Mouse (Mus musculus) mouse embryonic stem cell (cell line): ENCODE data around the gene Gm48551.

ENCODE experiments used
- in situ Hi-C, 2 experiments: fragments of 300-500 bp; cut with MboI; formaldehyde crosslinking; loops; 1 replicate in 1 of 2; 3 replicates in 1 of 2; pipeline ENCODE4 v1.14.3; 2019 to 2020; ENCODE audit warnings: low sequenced_read_pairs in 2 of 2, low pct_unique_long_range_greater_than_20kb in 1 of 2, mixed read lengths in 1 of 2; ENCODE audit not compliant: unreplicated experiment in 1 of 2

Gm48551 gene

GRCm38 (mm10) chr10:81410981-81411380, 26.7 kb downstream of the Gm48551 start:
- in situ Hi-C loops = no loop called here

GRCm38 (mm10) chr10:81411471-81412400, 27.5 kb downstream of the Gm48551 start:
- in situ Hi-C loops = no loop called here

DNA sequence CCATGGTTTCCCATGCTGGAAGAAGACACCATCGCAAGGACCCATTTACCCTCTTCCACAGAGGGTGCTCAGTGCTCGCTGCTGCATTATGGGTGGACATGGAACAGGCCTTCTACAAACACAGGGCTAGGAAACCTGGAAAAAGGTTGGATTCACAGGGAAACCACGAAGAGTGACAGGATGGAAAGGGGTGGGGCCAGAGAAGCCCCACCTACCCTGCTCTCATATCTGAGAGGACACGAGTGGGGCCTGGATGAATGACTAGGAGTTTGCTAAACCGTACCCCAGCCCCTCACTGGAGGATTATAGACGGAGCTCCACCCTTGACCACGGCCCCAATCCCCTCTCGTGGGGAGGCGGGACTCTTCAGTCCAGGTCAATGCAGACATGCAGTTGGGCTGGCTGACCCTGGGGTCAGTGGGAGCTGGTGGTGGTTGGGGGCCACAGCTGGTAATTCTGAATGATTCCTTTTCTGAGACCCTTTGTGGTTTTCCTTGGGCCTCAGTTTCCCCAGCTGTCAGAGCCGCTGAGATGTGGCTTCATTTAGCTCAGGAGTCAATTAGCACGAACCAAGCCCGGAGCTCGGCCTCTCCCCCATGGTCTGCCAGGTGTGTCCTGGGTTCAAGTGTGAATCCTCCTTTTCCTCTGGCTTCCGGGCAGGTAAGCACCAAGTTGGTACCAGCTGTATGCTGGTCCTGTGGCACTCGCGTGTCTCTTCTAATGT, 28.5 kb downstream of the Gm48551 start:
- in situ Hi-C loops = no loop called here

DNA sequence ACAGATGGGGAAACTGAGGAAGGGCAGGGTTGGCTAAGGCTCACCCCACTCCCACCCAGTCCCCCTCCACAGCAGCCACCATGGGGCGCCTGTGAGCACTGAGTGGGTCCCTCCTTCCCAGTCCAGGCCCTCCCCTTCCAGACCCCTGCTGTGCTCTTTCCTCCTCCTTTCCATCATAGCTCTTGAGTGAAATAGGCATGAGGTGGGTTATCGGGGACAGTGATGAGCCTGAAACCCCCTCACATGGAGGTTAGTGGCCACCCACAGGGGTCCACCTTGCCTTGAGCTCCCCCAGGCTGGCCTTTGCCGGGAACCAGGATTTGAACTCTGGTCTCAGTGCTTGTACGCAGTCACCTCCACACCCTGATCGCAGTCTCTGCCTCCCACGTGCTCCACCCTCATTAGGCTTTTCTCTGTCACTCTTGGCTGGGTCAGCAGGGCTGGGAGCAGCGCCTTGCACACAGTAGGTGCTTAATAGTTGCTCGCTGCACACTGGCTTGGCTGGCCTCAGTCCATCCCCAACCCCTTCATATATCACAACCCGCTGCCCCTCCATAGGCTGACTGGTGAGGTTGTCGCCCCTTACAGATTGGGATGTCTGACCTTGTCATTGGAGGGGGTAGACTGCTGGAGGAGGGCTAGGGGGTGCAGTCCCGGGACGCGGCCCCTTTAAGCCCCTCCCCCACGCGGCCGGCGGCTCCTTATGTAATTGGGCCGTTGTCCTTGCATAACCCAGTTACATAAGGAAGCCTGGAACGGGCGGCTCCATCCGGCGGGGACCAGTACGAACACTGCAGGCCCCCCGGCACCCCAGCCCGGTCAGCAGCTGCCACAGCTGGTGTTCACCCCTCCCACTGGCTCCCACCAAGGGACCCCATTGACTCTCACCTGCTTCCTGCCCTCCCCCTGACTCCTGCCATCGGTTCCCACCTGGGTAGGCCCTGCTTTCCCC, 29.3 kb downstream of the Gm48551 start:
- in situ Hi-C loops = no loop called here

GRCm38 (mm10) chr10:81414682-81415081, 30.4 kb downstream of the Gm48551 start:
- in situ Hi-C loops = no loop called here

DNA sequence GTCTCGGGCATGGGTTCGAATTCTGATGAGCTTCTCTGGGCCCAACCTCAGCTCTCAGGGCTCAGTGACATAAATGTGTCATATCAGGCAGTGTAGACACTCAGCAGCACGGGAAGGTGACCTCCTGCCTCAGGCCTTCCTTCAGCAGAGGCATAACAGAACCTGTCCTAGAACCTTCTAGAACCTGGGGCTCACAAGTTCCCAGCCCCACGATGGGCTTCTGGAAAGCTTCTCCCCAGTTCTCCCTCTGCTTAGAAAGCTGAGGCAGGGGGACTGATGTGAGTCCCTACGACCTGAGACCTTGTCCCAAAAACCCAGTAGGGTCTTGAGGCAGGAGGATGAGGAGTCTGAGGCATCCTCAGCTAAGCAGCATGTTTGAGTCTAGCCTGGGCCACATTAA, 30.9 kb downstream of the Gm48551 start:
- in situ Hi-C loops = no loop called here

DNA sequence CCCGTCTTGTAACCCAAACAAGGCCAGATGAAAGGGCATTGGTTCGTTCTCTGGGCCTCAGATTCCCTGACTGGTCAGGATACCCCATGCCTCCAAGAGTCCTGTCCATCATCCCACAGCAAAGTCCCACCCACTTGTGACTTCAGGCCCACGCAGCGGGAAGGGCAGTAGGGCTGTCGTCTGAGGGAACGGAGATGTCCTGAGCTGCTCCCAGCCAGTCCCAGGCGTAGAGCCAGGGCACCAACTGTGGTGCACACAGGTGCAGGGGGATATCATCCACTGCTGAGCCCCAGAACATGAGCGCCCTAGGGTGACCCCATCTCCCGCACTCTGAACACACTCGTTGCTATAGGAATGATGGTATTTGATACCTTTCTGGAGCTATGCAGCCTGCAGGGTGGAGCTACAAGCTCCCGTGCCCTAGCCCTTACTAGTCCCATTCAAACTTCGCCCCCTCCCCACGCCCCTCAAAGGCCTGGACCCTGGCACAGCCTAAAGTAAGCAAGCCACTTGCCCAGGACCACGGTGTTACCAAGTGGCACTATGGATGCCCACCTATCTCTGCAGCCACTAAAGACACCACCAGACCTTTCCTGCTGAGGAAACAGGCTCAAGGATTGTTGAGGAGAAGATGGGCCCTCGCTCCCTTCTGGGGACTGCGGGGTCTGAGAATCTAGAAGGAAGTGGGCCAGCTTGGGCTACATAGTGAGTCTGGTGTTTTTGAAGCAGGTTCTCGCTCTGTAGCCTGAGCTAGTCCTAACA, 31.5 kb downstream of the Gm48551 start:
- in situ Hi-C loops = no loop called here

- in situ Hi-C loops = no loop called here
Measured at GRCm38 (mm10) chr10:81416581-81417226, 32.4 kb downstream of the Gm48551 start.

GRCm38 (mm10) chr10:81417227-81418215, 33.3 kb downstream of the Gm48551 start:
- in situ Hi-C loops = no loop called here

DNA sequence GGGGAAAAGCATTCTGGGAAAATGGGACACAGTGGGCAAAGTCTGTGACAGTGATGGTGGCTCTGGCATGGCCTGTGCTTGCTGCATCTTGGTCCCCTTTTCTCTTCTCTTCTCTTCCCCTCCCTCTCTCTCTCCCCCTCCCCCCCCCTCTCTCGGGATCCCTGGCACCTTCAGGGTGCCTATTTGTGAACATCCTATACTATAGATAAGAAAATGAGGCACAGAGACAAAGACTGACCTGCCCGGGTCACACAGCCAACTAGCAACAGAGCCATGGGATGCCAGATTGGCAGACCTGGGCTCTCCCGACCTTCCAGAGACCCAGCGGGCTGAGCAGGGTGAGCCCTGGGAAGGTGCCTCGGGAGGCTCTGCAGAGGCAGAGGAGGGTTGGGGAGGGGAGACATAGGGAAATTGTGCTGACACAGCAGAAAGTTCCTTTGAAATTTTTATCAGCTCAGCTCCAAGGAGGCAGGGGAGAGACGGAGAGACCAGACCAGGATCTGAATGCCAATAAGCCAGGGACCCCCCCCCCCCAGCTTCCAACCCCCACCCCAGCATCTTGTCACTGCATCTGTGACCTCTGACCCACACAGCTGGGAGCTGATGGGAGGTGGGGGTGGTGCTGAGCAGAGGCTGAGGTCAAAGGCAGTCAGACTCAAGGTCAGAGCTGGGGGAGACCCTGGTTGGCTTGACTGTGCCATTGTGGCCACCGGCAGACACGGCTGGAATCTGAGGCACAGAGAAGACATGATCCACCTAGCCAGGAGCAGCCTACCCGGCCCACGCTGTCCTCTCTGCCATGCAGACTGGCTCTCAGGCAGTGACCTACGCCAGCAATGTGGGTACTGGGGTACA, 34.2 kb downstream of the Gm48551 start:
- in situ Hi-C loops = no loop called here

- in situ Hi-C loops = no loop called here
Measured at GRCm38 (mm10) chr10:81419111-81419928, 35.1 kb downstream of the Gm48551 start.

DNA sequence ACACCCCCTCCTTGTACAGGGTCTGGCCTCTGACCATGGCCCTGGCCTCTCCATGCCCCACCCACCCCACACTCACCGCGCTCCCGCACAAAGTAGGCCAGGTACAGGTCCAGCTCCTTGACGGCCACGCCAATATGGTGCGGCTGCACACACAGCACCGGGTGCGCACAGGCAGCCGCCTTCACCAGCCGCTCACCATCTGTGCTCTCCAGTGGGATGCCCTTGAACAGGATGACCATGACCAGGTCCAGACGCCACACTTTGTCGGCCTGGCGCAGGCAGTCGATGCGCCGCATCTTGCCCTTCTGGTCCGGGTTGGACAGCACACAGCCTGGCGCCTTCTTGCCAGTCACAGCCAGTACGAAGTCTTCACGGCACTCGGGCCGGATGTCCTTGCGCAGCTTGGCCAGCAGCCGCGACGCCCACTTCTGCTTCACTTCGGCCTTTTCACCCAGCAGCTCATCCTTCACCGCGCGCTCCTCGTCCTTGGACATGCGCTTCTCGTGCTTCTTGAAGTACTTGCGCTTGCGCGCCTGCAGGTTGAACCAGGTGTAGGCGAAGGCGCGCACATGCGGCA, 36.0 kb downstream of the Gm48551 start:
- in situ Hi-C loops = no loop called here

- in situ Hi-C loops = no loop called here
Measured at GRCm38 (mm10) chr10:81421041-81421796, 37.0 kb downstream of the Gm48551 start.

DNA sequence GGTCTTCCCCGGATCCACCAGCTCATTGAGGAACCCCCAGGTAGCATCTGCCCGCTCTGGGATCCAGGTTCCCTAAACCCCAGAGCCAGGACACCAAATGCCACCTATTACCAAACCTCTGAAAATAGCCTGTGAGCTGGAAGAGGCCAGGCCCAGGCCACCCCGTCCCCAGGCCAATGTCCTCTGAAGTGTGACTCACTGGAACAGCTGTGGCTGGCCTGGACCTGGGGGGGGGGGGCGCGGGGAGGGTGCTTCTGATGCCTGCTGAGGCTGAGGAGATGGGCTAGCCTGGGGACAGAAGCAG, 37.5 kb downstream of the Gm48551 start:
- in situ Hi-C loops = no loop called here
